Mouse (Mus musculus): Measurements from ENCODE around the gene Wwox. TPM values are rescaled to one million over a fixed set of nuclear protein-coding genes. Genes with fewer than 3 reads are reported as not detected.

Gene Wwox
- polyA plus RNA-seq, 1 experiment from 2014 or later: 10.4 TPM

DNA sequence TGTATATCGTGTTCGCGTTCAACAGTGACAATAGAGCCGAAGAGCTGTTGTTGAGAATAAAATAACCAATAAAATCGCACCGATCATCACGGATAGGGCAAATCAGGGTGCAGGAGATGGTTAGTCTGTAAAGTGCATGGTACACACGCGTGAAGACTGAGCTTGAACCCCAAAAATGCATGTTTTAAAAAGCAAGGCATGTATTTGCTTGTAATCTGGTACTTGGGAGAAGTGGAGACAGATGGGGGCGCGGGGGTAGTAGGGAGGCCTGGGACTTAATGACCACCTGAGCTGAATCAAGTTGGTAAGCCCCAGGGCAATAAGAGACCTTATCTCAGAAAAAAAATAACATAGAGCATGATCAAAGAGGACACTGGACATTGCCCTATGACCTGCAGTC is 919.0 kb downstream of the Wwox start:
- H3K9me3 ChIP-seq (replicated peaks): 0 out of 2 replicates have a peak, but pooled peaks cover 4% of the 10 kb centered on the region
- 82% methylated on average over 11 of the region's 11 CpGs for WGBS

GRCm38 (mm10) chr8:115359701-115360100 is 920.2 kb downstream of the Wwox start:
- Histone ChIP-seq H3K9me3 (replicated peaks) (no peaks in the 10 kb centered on the region), H3K27ac (ENCODE audit: poor library complexity, severe bottlenecking) (no peak overlapping the region), H3K4me3 (no peak overlapping the region), H3K4me1 (replicated peaks) (peaks cover 5% of the 10 kb centered on the region), H3K4me2 (no peak overlapping the region), H3K36me3 (no peaks in the 10 kb centered on the region), H3K27me3 (replicated peaks) (0 out of 2 replicates have a peak, but pooled peaks cover 6% of the 10 kb centered on the region), H3K9ac (no peak overlapping the region)
- 62% methylated on average over 12 of the region's 12 CpGs for WGBS
- no peak for ATAC-seq (ENCODE audit: insufficient number of reproducible peaks, low FRiP score)

More for the DNA sequence above, 919.0 kb downstream of the Wwox start:
- Histone ChIP-seq H3K4me1 (replicated peaks) (peaks cover 5% of the 10 kb centered on the region), H3K4me2 (no peak overlapping the region), H3K9ac (no peak overlapping the region), H3K27ac (ENCODE audit: poor library complexity, severe bottlenecking) (no peak overlapping the region), H3K4me3 (no peak overlapping the region), H3K27me3 (replicated peaks) (0 out of 2 replicates have a peak, but pooled peaks cover 6% of the 10 kb centered on the region), H3K36me3 (no peaks in the 10 kb centered on the region)
- no peak for ATAC-seq (ENCODE audit: insufficient number of reproducible peaks, low FRiP score)

GRCm38 (mm10) chr8:115362518-115362917 is 923.1 kb downstream of the Wwox start:
- no peaks in the 10 kb centered on the region for H3K9me3 ChIP-seq (replicated peaks)
- no peak overlapping the region for H3K4me2 ChIP-seq
- H3K9ac ChIP-seq: no peak overlapping the region
- ATAC-seq (ENCODE audit: insufficient number of reproducible peaks, low FRiP score): no peak
- no peak overlapping the region for H3K4me3 ChIP-seq
- WGBS: 53% methylated on average over 7 of the region's 7 CpGs
- H3K36me3 ChIP-seq: no peaks in the 10 kb centered on the region
- H3K27me3 ChIP-seq (replicated peaks): 0 out of 2 replicates have a peak, but pooled peaks cover 6% of the 10 kb centered on the region
- peaks cover 5% of the 10 kb centered on the region for H3K4me1 ChIP-seq (replicated peaks)
- no peak overlapping the region for H3K27ac ChIP-seq (ENCODE audit: poor library complexity, severe bottlenecking)

GRCm38 (mm10) chr8:115374957-115375356 is 935.5 kb downstream of the Wwox start:
- Histone ChIP-seq H3K9ac (no peak overlapping the region), H3K4me3 (no peak overlapping the region), H3K4me2 (no peak overlapping the region), H3K4me1 (replicated peaks) (peaks cover 23% of the 10 kb centered on the region), H3K27ac (ENCODE audit: poor library complexity, severe bottlenecking) (peak overlapping the region; percentile 8; the same call in 1 of the 2 replicates), H3K36me3 (no peaks in the 10 kb centered on the region), H3K9me3 (replicated peaks) (no peaks in the 10 kb centered on the region), H3K27me3 (replicated peaks) (0 out of 2 replicates have a peak, but pooled peaks cover 4% of the 10 kb centered on the region)
- 63% methylated on average over 4 of the region's 4 CpGs for WGBS
- ATAC-seq (ENCODE audit: insufficient number of reproducible peaks, low FRiP score): no peak

- Histone ChIP-seq H3K9me3 (replicated peaks) (no peaks in the 10 kb centered on the region), H3K4me1 (replicated peaks) (peaks cover 23% of the 10 kb centered on the region), H3K4me2 (no peak overlapping the region), H3K27ac (ENCODE audit: poor library complexity, severe bottlenecking) (peak overlapping the region; percentile 8; the same call in 1 of the 2 replicates), H3K4me3 (no peak overlapping the region), H3K36me3 (no peaks in the 10 kb centered on the region), H3K9ac (no peak overlapping the region), H3K27me3 (replicated peaks) (0 out of 2 replicates have a peak, but pooled peaks cover 4% of the 10 kb centered on the region)
- 48% methylated on average over 8 of the region's 8 CpGs for WGBS
- peak; percentile 67 for ATAC-seq (ENCODE audit: insufficient number of reproducible peaks, low FRiP score)
Measured at GRCm38 (mm10) chr8:115375361-115376047, 936.0 kb downstream of the Wwox start.

GRCm38 (mm10) chr8:115377321-115377720 is 937.9 kb downstream of the Wwox start:
- Histone ChIP-seq H3K4me3 (no peak overlapping the region), H3K27ac (ENCODE audit: poor library complexity, severe bottlenecking) (no peak overlapping the region), H3K4me2 (no peak overlapping the region), H3K9ac (no peak overlapping the region), H3K9me3 (replicated peaks) (0 out of 2 replicates have a peak, but pooled peaks cover 4% of the 10 kb centered on the region), H3K4me1 (replicated peaks) (peaks cover 23% of the 10 kb centered on the region), H3K27me3 (replicated peaks) (0 out of 2 replicates have a peak, but pooled peaks cover 4% of the 10 kb centered on the region), H3K36me3 (no peaks in the 10 kb centered on the region)
- 32% methylated on average over 4 of the region's 4 CpGs for WGBS
- no peak for ATAC-seq (ENCODE audit: insufficient number of reproducible peaks, low FRiP score)

- Histone ChIP-seq H3K36me3 (no peaks in the 10 kb centered on the region), H3K27ac (ENCODE audit: poor library complexity, severe bottlenecking) (no peak overlapping the region), H3K4me1 (replicated peaks) (peaks cover 16% of the 10 kb centered on the region), H3K9ac (no peak overlapping the region), H3K27me3 (replicated peaks) (no peaks in the 10 kb centered on the region), H3K4me3 (no peak overlapping the region), H3K9me3 (replicated peaks) (0 out of 2 replicates have a peak, but pooled peaks cover 4% of the 10 kb centered on the region), H3K4me2 (no peak overlapping the region)
- 66% methylated on average over 4 of the region's 4 CpGs for WGBS
- no peak for ATAC-seq (ENCODE audit: insufficient number of reproducible peaks, low FRiP score)
Measured at GRCm38 (mm10) chr8:115380017-115380416, 940.6 kb downstream of the Wwox start.

GRCm38 (mm10) chr8:115390921-115391504 is 951.6 kb downstream of the Wwox start:
- WGBS: 77% methylated on average over 5 of the region's 5 CpGs
- no peaks in the 10 kb centered on the region for H3K4me1 ChIP-seq (replicated peaks)
- 0 out of 2 replicates have a peak, but pooled peaks cover 3% of the 10 kb centered on the region for H3K9me3 ChIP-seq (replicated peaks)
- H3K27me3 ChIP-seq (replicated peaks): no peaks in the 10 kb centered on the region
- no peak overlapping the region for H3K4me2 ChIP-seq
- H3K9ac ChIP-seq: no peak overlapping the region
- no peak overlapping the region for H3K4me3 ChIP-seq
- no peak overlapping the region for H3K27ac ChIP-seq (ENCODE audit: poor library complexity, severe bottlenecking)
- no peaks in the 10 kb centered on the region for H3K36me3 ChIP-seq
- no peak for ATAC-seq (ENCODE audit: insufficient number of reproducible peaks, low FRiP score)

DNA sequence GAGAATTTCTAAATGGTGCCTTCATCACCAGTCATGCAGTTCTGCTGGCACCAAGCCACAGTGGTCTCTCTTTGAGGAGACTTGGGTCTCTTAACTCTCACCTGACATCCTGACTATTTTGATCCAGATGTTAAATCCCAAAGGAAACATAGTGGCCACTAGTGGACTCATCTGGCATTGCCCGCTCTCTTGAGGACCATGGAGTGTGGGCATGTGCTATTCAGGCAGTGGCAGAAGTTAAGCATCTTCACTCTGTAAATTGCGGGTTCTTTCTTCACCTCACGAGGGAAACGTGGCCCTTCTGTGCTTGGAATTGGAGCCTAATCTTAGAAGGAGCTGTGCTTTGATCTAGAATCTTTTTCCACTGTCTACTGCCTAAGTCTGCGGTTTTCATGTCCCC is 956.4 kb downstream of the Wwox start:
- no peak for ATAC-seq (ENCODE audit: insufficient number of reproducible peaks, low FRiP score)
- WGBS: 66% methylated on average over 5 of the region's 5 CpGs

GRCm38 (mm10) chr8:115397981-115398380 is 958.5 kb downstream of the Wwox start:
- Histone ChIP-seq H3K9me3 (replicated peaks) (0 out of 2 replicates have a peak, but pooled peaks cover 3% of the 10 kb centered on the region), H3K36me3 (no peaks in the 10 kb centered on the region), H3K4me1 (replicated peaks) (no peaks in the 10 kb centered on the region), H3K4me3 (no peak overlapping the region), H3K27ac (ENCODE audit: poor library complexity, severe bottlenecking) (no peak overlapping the region), H3K27me3 (replicated peaks) (peaks cover 5% of the 10 kb centered on the region; the same call in 1 of the 2 replicates), H3K9ac (no peak overlapping the region), H3K4me2 (no peak overlapping the region)
- ATAC-seq (ENCODE audit: insufficient number of reproducible peaks, low FRiP score): no peak
- WGBS: 75% methylated on average over 3 of the region's 3 CpGs

More for the DNA sequence above, 956.4 kb downstream of the Wwox start:
- 0 out of 2 replicates have a peak, but pooled peaks cover 5% of the 10 kb centered on the region for H3K27me3 ChIP-seq (replicated peaks)
- no peak overlapping the region for H3K4me3 ChIP-seq
- H3K4me2 ChIP-seq: no peak overlapping the region
- no peak overlapping the region for H3K9ac ChIP-seq
- H3K9me3 ChIP-seq (replicated peaks): 0 out of 2 replicates have a peak, but pooled peaks cover 3% of the 10 kb centered on the region
- H3K27ac ChIP-seq (ENCODE audit: poor library complexity, severe bottlenecking): no peak overlapping the region
- H3K36me3 ChIP-seq: no peaks in the 10 kb centered on the region
- H3K4me1 ChIP-seq (replicated peaks): no peaks in the 10 kb centered on the region

GRCm38 (mm10) chr8:115400013-115400720 is 960.7 kb downstream of the Wwox start:
- Histone ChIP-seq H3K36me3 (no peaks in the 10 kb centered on the region), H3K4me1 (replicated peaks) (no peaks in the 10 kb centered on the region), H3K9me3 (replicated peaks) (no peaks in the 10 kb centered on the region), H3K27ac (ENCODE audit: poor library complexity, severe bottlenecking) (no peak overlapping the region), H3K27me3 (replicated peaks) (peaks cover 5% of the 10 kb centered on the region; the same call in 1 of the 2 replicates), H3K9ac (no peak overlapping the region), H3K4me2 (no peak overlapping the region), H3K4me3 (no peak overlapping the region)
- WGBS: 62% methylated on average over 15 of the region's 15 CpGs
- no peak for ATAC-seq (ENCODE audit: insufficient number of reproducible peaks, low FRiP score)
